Mouse (Mus musculus) C2C12 (cell line): ENCODE data around the gene Tmem189.

Experiments
- CTCF ChIP-seq: IDR thresholded peaks from one replicate; pipeline ENCODE4 v1.5.1; 2011; ENCODE audit not compliant: control insufficient read depth, insufficient read depth, insufficient read length
- MAX ChIP-seq: IDR thresholded peaks from one replicate; pipeline ENCODE4 v1.6.1; 2011; ENCODE audit warnings: mild to moderate bottlenecking, control low read depth
- MYOD1 ChIP-seq: IDR thresholded peaks from one replicate; pipeline ENCODE4 v1.6.1; 2011; ENCODE audit warnings: low read depth; ENCODE audit not compliant: control insufficient read depth, insufficient read length
- MYOG ChIP-seq: IDR thresholded peaks from one replicate; pipeline ENCODE4 v1.6.1; 2011; ENCODE audit not compliant: control insufficient read depth, insufficient read length; ENCODE audit errors: extremely low read depth
- USF1 ChIP-seq: IDR thresholded peaks from one replicate; pipeline ENCODE4 v1.6.1; 2011; ENCODE audit warnings: low read depth, mild to moderate bottlenecking, control low read depth, moderate library complexity

DNA sequence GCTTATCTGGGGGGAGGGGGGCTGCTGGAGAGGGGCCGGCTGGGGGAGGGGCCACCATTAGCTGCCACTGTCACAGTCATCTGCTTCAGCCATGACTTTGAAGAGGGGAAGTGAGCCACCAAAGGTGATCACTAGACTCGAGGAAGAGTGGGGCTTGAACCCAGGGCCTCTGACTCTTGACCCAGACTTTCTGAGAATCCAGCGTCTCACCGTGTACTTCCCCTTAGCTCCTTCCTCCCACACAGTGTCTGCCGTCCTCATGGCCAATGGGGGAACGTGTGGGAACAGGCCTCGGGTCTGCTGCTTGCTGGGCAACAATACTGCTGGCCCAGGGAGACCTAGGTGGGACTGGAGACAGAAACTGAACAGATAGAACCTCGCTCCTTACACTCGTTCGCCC lies 45.2 kb upstream of the Tmem189 start:
- TF ChIP-seq MYOD1 (no peak), CTCF (no peak), USF1 (no peak), MAX (no peak), MYOG (no peak)
